Mouse (Mus musculus) CD4-positive, CD25-positive, alpha-beta regulatory T cell, adult 9 weeks (primary cell): ENCODE data around the gene Socs1. TPM values are rescaled to one million over a fixed set of nuclear protein-coding genes. Genes with fewer than 3 reads are reported as not detected.

Source experiments
- polyA plus RNA-seq: library from polyadenylated mRNA; unstranded; fragments of 100-300 nt; shearing (Covaris generic); gene quantifications from one replicate; pipeline ENCODE4 v1.2.1, GENCODE M21; 2017

Gene Socs1
- 8.7 TPM for polyA plus RNA-seq

DNA sequence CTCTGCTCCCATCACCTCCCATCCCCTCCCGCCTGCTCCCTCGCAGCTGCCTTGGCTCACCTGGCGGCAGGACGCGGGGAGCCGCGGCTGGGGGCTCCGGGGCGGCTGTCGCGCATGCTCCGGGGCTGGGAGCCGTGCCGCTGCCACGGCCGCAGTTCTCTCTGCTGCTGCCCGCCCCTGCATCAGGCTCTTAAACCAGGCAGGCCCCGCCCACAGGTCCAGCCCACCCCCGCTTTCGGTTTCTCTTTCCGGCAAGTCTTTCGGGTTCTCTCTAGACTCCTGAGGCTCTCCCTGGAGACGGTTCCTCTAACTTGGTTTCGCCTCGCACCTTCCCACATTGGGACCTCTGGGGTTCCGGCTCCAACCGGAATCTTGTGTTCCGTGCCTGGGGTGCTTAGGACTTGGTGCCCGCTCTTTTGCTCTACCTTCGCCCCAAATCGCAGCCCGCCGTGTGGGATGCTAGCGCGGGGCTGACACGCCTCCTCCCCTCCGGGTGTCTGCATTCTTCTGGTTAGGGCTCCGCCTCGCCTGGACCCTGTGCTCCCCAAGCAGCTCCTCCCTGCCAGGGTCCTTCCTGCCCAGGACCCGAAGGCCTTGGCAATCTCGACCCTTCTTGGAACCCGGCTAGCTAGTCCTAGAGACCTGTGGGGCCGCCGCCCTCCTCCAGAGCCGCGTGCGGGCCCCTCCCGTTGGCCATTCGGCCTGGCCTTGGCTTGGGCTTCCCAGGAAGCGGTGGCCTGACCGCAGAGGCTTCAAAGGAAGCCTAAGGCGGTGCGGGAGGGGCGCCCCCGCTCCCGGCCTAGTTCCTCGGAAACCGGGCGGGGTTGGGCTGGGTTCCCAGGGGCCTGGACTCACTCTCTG, at the start of gene Socs1:
TSS of gene Socs1 (minus strand) at position 166 of the 861 bp plus-strand sequence.

DNA sequence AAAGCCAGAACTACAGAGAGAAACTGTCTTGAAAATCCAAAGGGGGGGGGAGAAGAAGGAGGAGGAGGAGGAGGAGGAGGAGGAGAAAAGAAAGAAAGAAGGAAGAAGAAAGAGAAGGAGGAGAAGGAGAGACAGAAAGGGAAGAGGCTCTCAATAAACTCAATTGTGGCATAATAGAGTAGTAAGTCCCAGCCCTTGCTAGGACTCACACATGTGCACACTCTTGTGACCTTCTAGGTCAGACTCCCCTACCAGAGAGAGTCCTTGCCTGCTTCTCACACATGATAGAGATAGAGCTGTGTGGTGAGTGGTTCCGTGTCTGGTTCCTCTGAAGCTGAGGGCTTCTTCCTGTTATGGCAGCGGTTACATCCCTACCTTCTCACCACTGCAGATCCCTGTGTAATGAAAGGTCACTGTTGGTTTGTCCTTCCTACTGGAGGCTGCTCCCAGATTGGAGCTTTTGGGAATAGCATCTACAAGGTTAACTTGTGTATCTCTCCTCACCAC, 27.6 kb upstream of the Socs1 start, which contains the start of gene Gm11172:
TSS of gene Gm11172 (plus strand) at position 51 of the 507 bp plus-strand sequence.

DNA sequence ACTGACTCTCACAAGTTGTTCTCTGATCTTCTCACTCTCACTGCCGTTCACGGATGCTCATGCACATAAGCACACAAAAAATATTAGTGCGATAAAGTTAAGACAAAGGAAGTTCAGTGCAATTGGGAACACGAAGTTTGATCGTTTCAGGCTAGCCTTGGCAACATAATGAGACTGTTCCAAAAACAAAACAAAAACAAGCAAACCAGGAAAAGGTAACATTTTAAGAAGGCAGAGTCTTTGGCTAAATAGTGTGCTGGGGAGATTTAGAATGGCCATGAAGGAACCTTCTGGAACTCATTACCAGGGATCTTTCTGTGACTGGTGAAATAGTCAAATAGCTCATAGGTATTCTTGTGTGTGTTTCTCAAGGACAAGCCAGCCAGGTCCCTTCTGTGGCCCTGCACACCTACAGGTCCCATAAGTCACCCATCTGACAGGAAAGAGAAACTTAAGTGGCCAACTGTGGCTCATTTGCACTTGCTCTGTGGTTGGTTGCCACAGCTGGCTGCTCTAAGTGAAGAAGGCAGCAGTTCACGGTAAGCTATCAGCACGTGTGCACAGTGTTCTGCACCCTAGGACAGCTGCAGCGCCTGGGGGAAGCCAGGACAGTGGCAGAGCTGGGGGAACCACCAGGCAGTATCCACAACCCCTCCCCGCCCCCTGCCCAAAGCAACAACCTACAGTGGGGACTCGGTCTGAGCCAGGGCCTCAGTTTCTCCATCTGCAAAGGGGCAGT, 20.6 kb upstream of the Socs1 start, which contains the start of gene Prm1:
TSS of gene Prm1 (minus strand) at position 51 of the 739 bp plus-strand sequence.

DNA sequence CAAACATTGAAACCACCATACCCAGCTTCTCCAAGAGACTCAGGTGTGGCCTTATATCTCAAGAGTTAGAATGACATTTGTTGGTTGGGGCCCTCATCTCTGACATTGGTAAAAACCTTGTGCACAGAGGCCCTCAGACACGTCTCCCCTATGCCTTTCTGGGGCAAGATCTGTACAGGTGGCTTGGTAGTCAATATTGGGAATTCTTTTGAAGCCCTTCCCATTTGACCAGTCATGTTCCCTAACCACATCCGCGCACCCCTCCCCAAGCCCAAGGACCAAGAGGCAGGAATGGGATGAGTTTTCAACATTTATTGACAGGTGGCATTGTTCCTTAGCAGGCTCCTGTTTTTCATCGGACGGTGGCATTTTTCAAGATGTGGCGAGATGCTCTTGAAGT, 10.7 kb upstream of the Socs1 start, which contains the start of gene Prm2:
TSS of gene Prm2 (minus strand) at position 101 of the 400 bp plus-strand sequence.

DNA sequence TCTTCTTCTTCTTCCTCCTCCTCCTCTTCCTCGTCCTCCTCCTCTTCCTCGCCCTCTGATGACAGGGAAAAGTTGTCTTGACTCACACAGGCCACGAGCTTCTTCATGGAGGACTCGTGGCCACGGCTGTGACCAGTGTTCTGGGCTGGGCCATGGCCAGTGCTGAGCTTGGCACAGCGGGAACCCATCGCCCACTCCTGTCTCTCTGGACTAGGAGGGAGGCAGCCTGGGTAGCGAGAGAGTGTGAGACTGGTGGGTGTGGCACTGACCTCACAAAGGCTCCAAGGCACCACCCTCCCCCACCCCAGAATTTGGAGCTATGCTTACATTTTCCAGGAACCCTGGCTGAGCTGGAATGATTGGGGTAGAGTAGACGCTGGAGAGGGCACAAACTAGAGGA, 5.4 kb upstream of the Socs1 start, which contains the start of gene Prm3:
TSS of gene Prm3 (minus strand) at position 213 of the 400 bp plus-strand sequence.

DNA sequence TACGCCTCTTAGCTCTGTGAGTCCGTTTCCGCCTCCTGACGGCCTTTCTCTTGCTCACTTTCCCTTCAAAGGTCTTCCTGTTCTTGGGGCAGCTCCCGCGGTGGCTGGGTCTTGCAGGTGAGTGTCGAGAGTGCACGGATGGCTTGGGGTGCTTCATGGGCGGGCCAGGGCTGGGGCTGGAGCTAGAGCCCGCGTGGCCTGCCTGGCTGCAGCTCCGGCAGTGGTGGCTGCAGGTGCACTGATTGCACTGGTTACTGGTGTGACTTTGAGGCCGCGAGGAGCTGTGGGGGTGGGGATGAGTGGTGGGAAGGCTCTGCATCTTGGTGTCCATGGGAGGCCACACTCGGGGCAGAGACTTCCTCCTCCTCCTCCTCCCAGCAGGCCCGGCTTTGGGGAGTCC, 2.9 kb upstream of the Socs1 start, which contains the start of gene Tnp2:
TSS of gene Tnp2 (minus strand) at position 390 of the 400 bp plus-strand sequence.

Other genes starting within 250 kb of the Socs1 start
- gene Dexi, start 242.5 kb downstream of the Socs1 start, polyA plus RNA-seq: 4.0 TPM
- 21.4 TPM for gene Clec16a, start 240.2 kb downstream of the Socs1 start, polyA plus RNA-seq
- gene Tnp2, start 3.1 kb upstream of the Socs1 start, polyA plus RNA-seq: 6.4 TPM
- gene Prm3, start 5.4 kb upstream of the Socs1 start, polyA plus RNA-seq: not detected
- gene Prm2, start 10.6 kb upstream of the Socs1 start, polyA plus RNA-seq: 0.46 TPM
- gene Prm1, start 20.3 kb upstream of the Socs1 start, polyA plus RNA-seq: 1.0 TPM
- not detected for gene Gm11172, start 27.4 kb upstream of the Socs1 start, polyA plus RNA-seq
- gene Rmi2, start 49.5 kb upstream of the Socs1 start, polyA plus RNA-seq: 0.45 TPM